Mouse (Mus musculus) induced T-regulatory cell, adult 2 months (primary cell): ENCODE data around the gene Gm21312.
"Not testable (repeated sequence)": the region's sequence is repeated elsewhere in the genome, so short reads cannot be mapped to it uniquely, and the experiment has no call there.

Experiments used
- DNase-seq: peaks from one replicate; pipeline ENCODE4 v3.0.0-alpha.2; 2012; ENCODE audit warnings: low read depth

Gm21312 gene

DNA sequence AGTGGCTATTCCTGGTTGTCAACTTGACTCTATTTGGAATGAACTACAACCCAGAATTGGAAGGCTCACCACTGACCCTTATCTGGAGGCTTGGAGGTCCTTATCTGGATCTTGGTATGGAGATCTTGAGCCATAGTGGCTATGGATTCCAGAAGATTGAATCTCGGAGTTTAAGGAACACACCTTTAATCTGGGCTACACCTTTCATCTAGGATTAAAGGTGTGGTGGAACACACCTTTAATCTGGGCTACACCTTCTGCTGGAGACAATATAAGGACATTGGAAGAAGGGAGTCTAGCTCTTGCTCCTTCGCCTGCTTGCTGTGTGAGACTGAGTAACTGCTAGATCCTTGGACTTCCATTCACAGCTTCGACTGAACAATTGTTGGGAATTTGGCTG lies at the start of gene Gm21312:
Gm21312 (plus strand) TSS at position 301 of the 400 bp plus-strand sequence.
- DNase-seq, result not testable (repeated sequence)

DNA sequence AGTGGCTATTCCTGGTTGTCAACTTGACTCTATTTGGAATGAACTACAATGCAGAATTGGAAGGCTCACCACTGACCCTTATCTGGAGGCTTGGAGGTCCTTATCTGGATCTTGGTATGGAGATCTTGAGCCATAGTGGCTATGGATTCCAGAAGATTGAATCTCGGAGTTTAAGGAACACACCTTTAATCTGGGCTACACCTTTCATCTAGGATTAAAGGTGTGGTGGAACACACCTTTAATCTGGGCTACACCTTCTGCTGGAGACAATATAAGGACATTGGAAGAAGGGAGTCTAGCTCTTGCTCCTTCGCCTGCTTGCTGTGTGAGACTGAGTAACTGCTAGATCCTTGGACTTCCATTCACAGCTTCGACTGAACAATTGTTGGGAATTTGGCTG lies 34.1 kb upstream of the Gm21312 start, which contains the start of gene Gm21293:
Gm21293 (plus strand) TSS at position 301 of the 400 bp plus-strand sequence.
- not testable (repeated sequence) for DNase-seq

DNA sequence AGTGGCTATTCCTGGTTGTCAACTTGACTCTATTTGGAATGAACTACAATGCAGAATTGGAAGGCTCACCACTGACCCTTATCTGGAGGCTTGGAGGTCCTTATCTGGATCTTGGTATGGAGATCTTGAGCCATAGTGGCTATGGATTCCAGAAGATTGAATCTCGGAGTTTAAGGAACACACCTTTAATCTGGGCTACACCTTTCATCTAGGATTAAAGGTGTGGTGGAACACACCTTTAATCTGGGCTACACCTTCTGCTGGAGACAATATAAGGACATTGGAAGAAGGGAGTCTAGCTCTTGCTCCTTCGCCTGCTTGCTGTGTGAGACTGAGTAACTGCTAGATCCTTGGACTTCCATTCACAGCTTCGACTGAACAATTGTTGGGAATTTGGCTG lies 25.6 kb upstream of the Gm21312 start, which contains the start of gene Gm6763:
Gm6763 (plus strand) TSS at position 301 of the 400 bp plus-strand sequence.
- DNase-seq, result not testable (repeated sequence)

DNA sequence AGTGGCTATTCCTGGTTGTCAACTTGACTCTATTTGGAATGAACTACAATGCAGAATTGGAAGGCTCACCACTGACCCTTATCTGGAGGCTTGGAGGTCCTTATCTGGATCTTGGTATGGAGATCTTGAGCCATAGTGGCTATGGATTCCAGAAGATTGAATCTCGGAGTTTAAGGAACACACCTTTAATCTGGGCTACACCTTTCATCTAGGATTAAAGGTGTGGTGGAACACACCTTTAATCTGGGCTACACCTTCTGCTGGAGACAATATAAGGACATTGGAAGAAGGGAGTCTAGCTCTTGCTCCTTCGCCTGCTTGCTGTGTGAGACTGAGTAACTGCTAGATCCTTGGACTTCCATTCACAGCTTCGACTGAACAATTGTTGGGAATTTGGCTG lies 17.1 kb upstream of the Gm21312 start, which contains the start of gene Gm8764:
Gm8764 (plus strand) TSS at position 301 of the 400 bp plus-strand sequence.
- DNase-seq, result not testable (repeated sequence)

DNA sequence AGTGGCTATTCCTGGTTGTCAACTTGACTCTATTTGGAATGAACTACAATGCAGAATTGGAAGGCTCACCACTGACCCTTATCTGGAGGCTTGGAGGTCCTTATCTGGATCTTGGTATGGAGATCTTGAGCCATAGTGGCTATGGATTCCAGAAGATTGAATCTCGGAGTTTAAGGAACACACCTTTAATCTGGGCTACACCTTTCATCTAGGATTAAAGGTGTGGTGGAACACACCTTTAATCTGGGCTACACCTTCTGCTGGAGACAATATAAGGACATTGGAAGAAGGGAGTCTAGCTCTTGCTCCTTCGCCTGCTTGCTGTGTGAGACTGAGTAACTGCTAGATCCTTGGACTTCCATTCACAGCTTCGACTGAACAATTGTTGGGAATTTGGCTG lies 8.6 kb upstream of the Gm21312 start, which contains the start of gene Gm21304:
Gm21304 (plus strand) TSS at position 301 of the 400 bp plus-strand sequence.
- DNase-seq, result not testable (repeated sequence)

DNA sequence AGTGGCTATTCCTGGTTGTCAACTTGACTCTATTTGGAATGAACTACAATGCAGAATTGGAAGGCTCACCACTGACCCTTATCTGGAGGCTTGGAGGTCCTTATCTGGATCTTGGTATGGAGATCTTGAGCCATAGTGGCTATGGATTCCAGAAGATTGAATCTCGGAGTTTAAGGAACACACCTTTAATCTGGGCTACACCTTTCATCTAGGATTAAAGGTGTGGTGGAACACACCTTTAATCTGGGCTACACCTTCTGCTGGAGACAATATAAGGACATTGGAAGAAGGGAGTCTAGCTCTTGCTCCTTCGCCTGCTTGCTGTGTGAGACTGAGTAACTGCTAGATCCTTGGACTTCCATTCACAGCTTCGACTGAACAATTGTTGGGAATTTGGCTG lies 8.4 kb downstream of the Gm21312 start, which contains the start of gene Gm20765:
Gm20765 (plus strand) TSS at position 301 of the 400 bp plus-strand sequence.
- not testable (repeated sequence) for DNase-seq

DNA sequence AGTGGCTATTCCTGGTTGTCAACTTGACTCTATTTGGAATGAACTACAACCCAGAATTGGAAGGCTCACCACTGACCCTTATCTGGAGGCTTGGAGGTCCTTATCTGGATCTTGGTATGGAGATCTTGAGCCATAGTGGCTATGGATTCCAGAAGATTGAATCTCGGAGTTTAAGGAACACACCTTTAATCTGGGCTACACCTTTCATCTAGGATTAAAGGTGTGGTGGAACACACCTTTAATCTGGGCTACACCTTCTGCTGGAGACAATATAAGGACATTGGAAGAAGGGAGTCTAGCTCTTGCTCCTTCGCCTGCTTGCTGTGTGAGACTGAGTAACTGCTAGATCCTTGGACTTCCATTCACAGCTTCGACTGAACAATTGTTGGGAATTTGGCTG lies 16.9 kb downstream of the Gm21312 start, which contains the start of gene Gm4340:
Gm4340 (plus strand) TSS at position 301 of the 400 bp plus-strand sequence.
- not testable (repeated sequence) for DNase-seq

DNA sequence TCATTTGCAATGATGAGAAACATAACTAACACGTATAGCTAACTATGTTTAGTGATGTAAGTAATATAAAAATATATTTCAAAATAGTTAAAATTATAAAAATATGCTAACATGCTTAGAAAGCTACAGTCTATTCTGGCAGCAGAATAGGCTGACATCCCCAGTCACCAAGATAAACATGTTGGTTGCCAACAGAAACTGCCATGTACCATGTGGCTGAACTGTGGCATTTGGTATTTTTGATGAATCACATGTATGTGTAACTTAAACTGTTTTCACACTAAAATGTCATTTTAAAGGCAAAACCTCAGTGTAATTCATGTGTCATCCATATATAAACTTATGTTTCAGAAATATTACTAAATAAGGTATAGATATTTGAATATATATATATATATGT lies 32.8 kb downstream of the Gm21312 start:
- DNase-seq, result no peak

DNA sequence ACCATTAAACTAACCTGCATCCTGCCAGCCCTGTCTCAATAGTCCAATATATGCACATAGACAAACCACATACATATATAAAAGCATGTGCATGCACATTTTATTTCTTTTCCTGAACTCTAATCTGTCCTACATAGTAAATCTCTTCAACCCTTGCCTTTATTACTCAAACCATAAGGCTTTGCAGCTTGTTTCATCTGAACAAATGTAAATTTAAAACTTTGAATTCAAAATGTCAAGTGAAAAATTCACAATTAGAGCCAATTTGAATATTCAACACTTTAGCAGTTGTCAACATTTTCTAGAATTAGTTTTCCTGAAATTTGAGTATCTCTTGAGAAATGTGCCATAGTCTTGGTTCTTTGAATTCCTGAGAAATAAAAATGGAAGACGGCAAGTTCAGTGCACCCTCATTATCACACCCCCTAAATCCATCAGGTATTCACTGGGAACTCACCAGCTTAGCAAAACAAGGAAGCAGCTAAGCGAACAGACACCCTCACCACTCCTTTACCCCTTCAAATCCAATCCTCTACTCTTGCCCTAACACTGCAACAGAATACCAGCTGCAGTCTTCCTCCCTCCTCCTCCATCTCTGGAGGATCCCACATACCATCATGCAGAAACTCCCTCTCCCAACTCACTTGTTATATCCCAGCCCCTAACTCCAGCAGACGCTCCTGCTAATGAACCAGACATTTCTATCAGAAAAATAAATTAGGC lies 33.6 kb downstream of the Gm21312 start:
- no peak for DNase-seq

DNA sequence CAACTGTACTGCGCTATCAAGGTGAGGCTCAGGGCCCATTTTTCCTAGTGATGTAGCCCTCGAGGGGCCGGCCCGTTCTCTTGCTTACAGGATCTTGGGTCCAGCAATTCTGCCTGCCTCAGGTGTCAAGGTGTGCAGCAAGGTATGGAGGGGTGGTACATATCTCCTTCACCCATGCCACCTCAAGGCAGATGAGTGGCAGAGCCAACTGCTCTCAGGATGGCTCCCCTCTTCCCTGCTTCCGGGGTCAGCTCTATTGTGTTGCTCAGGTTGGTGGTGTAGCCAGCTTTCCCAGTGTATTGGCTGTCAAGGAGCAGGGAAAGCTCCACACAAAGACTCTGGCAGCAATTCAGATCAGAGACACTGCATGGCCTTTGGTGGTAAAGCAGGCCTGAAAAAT lies 37.7 kb downstream of the Gm21312 start:
- no peak for DNase-seq

DNA sequence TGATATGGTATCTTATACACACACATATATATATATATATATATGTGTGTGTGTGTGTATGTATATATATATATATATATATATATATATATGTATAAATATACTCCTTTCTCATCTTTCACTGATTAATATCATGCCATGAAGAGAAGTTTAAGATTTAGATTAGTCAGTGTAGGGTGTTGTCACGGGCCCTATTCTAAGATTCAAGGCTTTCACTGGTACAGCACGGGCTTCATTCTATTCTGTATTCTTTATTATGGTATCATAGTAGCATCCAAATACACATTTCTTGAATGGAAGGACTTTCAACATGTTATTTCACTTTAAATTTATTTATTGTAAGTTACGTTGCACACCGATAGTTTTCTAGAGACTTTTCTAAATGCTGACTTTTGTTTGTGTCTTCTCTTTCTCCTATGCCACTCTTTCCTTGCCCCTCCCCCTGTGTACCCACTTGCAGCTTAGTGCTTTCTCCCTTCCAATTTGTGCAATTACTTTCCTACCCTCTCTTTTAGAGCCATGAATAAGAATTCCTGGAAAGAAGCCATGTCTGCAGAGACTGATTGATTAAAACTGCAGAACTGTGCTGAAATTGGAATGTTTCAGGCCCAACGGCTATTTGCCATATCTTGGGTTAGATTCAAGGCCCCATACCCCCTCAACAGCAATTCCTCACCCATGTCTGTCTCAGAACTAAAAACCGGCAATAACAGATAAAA lies 43.6 kb downstream of the Gm21312 start:
- DNase-seq, result no peak
